Mouse (Mus musculus) telencephalon, adult 2 months (tissue): ENCODE results near the gene Zcchc17.
A peak's percentile ranks its signal among the peaks of the same experiment; 100 is the strongest.

Source experiments
- DNase-seq: peaks from one replicate; pipeline ENCODE4 v3.0.0-alpha.2; 2011; ENCODE audit warnings: low read depth, low spot score

Zcchc17 gene

GRCm38 (mm10) chr4:130286531-130286930 is 73.2 kb downstream of the Zcchc17 start:
- DNase-seq: no peak

DNA sequence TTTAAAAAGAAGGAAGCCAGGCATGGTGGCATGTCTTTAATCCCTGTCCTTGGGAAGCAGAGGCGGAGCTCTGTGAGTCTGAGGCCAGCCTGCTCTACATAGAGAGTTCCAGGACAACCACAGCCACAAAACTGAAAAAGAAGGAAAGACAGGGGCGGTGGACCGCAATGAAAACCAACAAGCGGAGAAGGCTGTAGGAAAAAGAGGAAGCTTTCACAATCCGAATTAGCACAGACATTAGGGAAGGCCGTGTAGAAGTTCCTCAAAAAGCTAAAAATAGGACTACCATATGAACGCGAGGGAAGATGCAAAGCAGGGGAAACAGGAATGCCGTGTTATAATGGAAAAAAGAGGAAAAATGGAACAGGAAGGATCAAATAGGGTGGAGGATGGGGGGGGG is 75.9 kb downstream of the Zcchc17 start:
- no peak for DNase-seq

DNA sequence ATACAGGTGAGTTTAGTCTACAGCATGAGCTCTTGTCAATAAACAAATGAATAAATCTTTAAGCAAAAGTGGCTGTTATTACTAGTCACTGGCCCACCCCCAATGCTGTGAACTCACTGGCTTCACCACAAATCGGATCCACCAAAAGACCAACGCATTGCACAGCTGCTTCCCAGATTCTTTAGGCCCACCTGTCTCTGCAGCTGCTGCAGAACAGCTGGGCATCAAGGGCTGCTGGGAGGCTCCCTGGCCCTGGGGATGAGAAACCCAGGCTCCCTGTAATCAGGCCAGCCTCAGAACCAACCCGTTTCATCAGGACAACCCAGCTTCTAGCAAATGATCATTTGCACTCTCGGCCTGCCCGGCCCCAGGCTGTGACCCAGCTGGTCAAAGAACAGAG is 76.9 kb downstream of the Zcchc17 start:
- DNase-seq: no peak

GRCm38 (mm10) chr4:130279105-130279504 is 80.6 kb downstream of the Zcchc17 start, which contains the start of gene Serinc2:
Gene Serinc2, minus strand, starts transcription at chr4:130279205.
- DNase-seq: no peak

DNA sequence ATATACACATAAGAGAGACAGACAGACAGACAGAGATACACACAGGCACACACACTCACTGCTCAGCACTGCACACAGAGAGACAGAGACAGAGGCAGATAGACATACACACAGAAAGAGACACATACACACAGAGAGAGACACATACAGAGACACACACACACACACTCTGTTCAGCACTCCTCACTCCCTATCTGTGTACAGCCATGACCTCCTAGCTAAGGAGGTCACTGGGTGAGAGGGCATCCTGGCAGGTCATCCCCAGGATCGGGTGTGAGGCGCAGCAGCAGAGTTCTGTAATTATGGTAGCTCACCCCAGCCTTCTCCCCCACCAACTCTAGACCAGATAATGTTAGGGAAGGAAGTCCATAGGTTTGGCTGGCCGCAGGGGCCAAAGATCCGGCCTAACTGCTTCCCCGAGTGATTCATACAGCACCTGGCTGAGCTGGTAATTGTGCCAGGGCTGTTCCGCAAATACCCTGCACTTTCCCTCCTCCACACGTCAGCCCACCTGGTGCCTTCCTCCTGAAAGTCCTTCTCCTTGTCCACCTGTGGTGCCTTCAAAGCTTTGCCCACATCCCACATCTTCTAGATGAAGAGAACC is 83.1 kb downstream of the Zcchc17 start:
- no peak for DNase-seq

DNA sequence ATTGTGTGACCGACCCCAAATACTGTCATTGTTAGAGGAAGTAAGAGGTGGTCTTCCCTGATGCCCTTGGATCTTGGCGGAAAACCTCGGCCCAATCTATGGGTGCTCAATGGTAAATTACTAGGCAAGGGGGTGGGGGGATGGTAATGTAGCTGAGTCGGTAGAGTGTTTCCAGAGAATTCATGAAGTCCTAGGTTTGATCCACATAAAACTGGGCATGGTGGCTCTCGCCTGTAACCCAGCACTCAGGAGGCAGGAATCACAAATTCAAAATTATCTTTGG is 84.0 kb downstream of the Zcchc17 start:
- no peak for DNase-seq

DNA sequence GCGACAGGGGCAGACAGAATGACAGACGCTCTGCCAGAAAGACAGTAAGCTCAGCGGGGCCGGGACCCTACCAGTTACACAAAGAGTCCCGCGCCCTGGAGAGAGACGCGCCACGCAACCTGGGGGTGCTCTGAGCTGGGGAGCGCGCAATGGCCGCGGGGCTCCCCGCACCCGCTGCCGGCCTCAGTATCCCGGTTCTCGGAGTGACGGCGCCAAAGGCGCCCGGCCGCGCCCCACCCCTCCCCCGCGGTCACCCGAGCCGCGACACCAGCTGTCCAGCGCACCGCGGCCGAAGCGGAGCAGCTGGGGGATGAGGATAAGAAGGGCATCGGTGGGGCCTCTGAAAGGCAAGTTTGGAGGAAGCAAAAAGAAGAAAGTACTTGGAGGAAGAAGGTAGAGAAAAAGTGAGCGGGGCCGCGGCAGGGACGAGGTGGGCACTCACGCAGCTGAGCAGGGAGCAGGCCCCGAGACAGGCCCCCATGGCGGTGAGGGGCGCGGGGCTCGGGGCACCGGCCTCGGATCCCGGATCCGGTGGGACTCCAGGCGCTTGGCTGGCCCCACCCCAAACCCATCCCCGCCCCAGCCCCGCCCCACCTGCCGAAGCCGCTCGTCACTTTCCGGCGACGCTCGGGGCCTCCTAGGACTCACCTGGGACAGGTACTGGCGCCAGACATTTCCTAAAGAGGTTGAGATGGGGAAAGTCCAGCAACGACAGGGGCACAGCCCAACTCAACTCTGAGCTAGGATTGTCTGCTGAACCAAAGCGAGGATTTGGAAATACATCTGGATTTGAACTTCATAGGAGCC is 84.5 kb downstream of the Zcchc17 start:
- no peak for DNase-seq

GRCm38 (mm10) chr4:130274346-130275015 is 85.3 kb downstream of the Zcchc17 start:
- no peak for DNase-seq

GRCm38 (mm10) chr4:130273698-130274345 is 85.9 kb downstream of the Zcchc17 start:
- DNase-seq: peak; percentile 68

GRCm38 (mm10) chr4:130270611-130271347 is 89.0 kb downstream of the Zcchc17 start:
- peak; percentile 52 for DNase-seq

DNA sequence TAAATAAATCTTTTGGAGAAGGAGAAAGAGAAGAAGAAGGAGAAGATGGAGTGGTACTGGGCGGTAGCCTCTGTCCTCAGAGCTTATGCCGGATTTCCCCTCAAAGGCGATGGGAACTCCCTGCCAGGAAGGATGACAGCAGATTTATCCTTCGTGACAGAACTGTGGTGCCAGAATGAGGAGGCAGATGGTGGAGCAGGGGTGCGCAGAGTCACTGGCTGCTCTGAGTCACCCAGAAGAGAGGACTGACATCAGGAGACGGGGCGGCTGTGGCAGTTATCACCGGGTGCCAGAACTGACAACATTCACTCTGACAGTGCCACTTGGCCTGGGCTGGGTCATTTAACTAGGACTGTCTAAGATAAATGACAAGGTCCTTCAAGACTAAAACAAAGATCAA is 89.7 kb downstream of the Zcchc17 start:
- DNase-seq: peak; percentile 68

GRCm38 (mm10) chr4:130268736-130269135 is 91.0 kb downstream of the Zcchc17 start:
- DNase-seq: no peak

DNA sequence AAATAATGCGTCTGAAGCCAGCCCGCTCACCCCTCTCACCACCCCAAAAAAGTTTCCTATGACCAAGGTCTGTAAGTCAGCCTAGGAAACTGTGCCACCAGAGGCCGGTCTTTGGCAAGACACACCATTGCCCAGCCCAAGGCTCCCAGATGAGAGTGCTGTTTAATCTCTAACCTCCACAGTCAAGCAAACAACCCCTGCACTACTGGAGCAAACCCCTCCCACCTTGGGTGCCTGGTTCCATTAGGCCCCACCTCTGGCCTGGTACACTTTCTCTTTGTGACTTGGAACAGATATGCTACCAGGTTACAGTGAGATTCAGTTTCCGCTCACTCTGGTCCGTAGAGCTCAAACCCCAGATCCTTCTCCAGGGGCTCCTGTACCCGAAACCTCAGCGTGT is 92.7 kb downstream of the Zcchc17 start:
- DNase-seq: no peak

GRCm38 (mm10) chr4:130266601-130267000 is 93.1 kb downstream of the Zcchc17 start:
- DNase-seq: no peak
